Mouse (Mus musculus) limb, embryonic 13.5 days (tissue): ENCODE data around the gene Polr1d. TPM values are rescaled to one million over a fixed set of nuclear protein-coding genes. Genes with fewer than 3 reads are reported as not detected.

Experiments used
- ATAC-seq: fragments of 200-750 bp; cut with Nextera tagmentation; 2 replicates; pipeline ENCODE4 v1.8.0; 2017; ENCODE audit warnings: low read depth, moderate number of reproducible peaks, moderate TSS enrichment; ENCODE audit not compliant: low FRiP score
- H3K27ac ChIP-seq: fragments of 300-500 bp; sonication (generic); 2 replicates; pipeline ENCODE4 v1.5.1; 2015; ENCODE audit warnings: inconsistent platforms, mild to moderate bottlenecking, moderate library complexity
- H3K27me3 ChIP-seq: fragments of 300-500 bp; sonication (generic); 2 replicates; pipeline ENCODE4 v1.6.1; 2015; ENCODE audit warnings: mild to moderate bottlenecking, inconsistent platforms
- H3K36me3 ChIP-seq: fragments of 300-500 bp; sonication (generic); 2 replicates; pipeline ENCODE4 v1.6.1; 2015; ENCODE audit warnings: inconsistent platforms, mild to moderate bottlenecking, moderate library complexity
- H3K4me1 ChIP-seq: fragments of 300-500 bp; sonication (generic); 2 replicates; pipeline ENCODE4 v1.6.1; 2015; ENCODE audit warnings: inconsistent platforms
- H3K4me2 ChIP-seq: fragments of 300-500 bp; sonication (generic); replicated peaks from 2 replicates; pipeline ENCODE4 v1.6.1; 2015; ENCODE audit warnings: inconsistent platforms, mild to moderate bottlenecking, moderate library complexity
- H3K4me3 ChIP-seq: fragments of 300-500 bp; sonication (generic); 2 replicates; pipeline ENCODE4 v1.5.1; 2015; ENCODE audit warnings: moderate library complexity, mild to moderate bottlenecking, inconsistent platforms
- H3K9ac ChIP-seq: fragments of 300-500 bp; sonication (generic); 2 replicates; pipeline ENCODE4 v1.6.1; 2015; ENCODE audit warnings: mild to moderate bottlenecking, inconsistent platforms
- H3K9me3 ChIP-seq: fragments of 300-500 bp; sonication (generic); 2 replicates; pipeline ENCODE4 v1.6.1; 2016; ENCODE audit warnings: inconsistent platforms
- whole genome bisulfite sequencing: fragments of 180-500 bp; shearing (Covaris S2); methylation state at CpG from one replicate; pipeline ENCODE4 v1.1.7; 2015; 5-methylcytosine and 5-hydroxymethylcytosine counted together
- polyA plus RNA-seq: library from polyadenylated mRNA; unstranded; fragments of >200 nt; fragmentation: Nextera tagmentation; extraction: Ambion mirVana; gene quantifications from 2 replicates; pipeline ENCODE4 v1.2.1, GENCODE M21; 2015

Polr1d gene
- polyA plus RNA-seq, 1 experiment from 2014 or later: 125 TPM

DNA sequence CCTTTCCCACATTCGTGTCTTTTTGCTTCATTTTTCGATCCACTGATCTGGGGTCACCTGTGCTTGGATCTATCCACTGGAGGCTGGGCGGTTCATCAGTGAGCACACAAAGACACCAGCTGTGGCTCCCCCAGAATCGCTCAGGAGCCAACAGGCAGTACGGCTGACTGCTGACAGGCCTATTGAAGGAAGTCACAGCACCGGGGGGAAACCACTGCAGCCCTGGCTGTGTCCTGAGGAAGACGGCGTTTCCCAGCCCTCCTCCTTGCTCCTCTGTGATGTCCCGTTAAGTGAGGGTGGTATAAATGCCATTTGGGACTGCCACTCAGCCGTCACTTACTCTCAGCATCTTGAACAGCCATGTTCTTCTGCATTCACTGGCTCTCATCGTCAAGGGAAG, 30.9 kb upstream of the Polr1d start:
- WGBS: 58% methylated on average over 11 of the region's 11 CpGs
- no peak overlapping the region for H3K4me3 ChIP-seq

DNA sequence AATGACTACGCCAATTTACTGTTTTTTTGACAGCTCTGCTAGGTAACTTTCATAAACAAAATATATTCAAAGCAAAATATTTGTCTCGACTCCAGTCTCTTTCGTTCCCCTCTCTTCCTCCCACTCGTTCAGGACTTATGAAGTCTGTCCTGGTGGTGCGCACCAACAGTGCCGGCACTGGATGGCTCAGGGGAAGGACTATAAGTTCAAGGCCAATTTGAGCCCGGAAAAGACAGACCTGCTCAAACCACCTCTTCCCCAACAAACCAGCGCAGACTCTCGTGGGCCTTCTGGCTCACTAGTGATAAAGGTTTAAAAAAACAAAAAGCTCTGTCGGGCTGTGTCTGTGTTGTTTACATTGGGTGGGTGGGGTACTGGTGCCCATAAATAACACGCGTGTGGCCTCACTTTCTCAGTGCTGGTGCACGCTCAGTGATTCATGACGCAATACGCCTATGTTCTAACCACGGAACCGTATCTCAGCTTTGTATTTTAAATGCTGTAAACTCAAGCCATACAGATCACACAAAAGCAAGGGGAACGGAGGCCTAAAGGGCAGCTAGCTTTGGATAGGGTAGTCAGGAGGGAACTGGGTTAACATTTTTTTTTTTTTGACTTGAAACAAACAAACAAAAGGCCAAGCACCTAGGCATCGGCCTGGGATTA, 27.2 kb upstream of the Polr1d start:
- Histone ChIP-seq H3K27ac (no peak overlapping the region), H3K9me3 (no peaks in the 10 kb centered on the region), H3K9ac (no peak overlapping the region), H3K4me1 (peaks cover 21% of the 10 kb centered on the region; the same call in 1 of the 2 replicates), H3K4me2 (no peak overlapping the region), H3K27me3 (no peaks in the 10 kb centered on the region), H3K36me3 (no peaks in the 10 kb centered on the region), H3K4me3 (no peak overlapping the region)
- 76% methylated on average over 19 of the region's 19 CpGs for WGBS
- ATAC-seq: no peak

More for the DNA sequence above, 30.9 kb upstream of the Polr1d start:
- H3K27ac ChIP-seq: no peak overlapping the region
- no peak overlapping the region for H3K4me2 ChIP-seq
- no peaks in the 10 kb centered on the region for H3K9me3 ChIP-seq
- H3K4me1 ChIP-seq: peaks cover 27% of the 10 kb centered on the region
- H3K27me3 ChIP-seq: no peaks in the 10 kb centered on the region
- no peak overlapping the region for H3K9ac ChIP-seq
- peaks cover 8% of the 10 kb centered on the region for H3K36me3 ChIP-seq
- ATAC-seq: no peak

DNA sequence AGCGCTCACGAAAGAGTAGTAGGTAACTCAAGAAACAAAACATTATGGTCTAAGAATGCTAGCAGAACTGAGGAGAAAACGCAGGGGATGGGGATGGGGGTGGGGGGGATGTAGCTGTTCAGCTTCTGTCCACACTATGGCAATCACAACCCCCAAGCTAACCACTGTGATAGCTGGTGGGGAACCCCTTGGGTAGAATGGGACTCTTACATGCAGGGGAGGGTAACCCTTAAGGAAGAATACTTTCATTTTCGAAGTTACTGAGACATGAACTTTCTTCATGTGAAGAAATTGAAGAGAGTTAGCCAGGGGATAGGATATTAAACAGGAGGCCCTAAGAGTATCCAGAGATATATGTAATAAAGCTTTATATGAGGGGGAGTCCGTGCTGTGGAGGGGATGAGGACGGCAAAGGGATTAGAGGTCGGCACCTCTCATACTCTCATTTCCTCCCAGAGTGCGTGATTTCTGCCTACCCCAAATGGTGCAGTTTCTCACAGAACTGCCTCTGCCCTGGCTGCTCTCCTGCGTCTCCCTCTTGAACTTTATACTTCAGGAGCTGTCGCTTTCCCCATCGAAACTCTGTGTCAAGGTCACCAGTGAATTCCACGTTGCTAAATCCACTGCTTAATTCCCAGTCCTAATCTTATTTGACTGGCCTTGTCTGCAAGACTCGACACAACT, 25.9 kb upstream of the Polr1d start:
- 63% methylated on average over 13 of the region's 13 CpGs for WGBS
- no peak overlapping the region for H3K27ac ChIP-seq
- no peaks in the 10 kb centered on the region for H3K36me3 ChIP-seq
- H3K27me3 ChIP-seq: no peaks in the 10 kb centered on the region
- H3K4me1 ChIP-seq: peaks cover 12% of the 10 kb centered on the region
- H3K4me3 ChIP-seq: no peak overlapping the region
- no peak overlapping the region for H3K9ac ChIP-seq
- H3K4me2 ChIP-seq: no peak overlapping the region
- no peak for ATAC-seq
- H3K9me3 ChIP-seq: no peaks in the 10 kb centered on the region

DNA sequence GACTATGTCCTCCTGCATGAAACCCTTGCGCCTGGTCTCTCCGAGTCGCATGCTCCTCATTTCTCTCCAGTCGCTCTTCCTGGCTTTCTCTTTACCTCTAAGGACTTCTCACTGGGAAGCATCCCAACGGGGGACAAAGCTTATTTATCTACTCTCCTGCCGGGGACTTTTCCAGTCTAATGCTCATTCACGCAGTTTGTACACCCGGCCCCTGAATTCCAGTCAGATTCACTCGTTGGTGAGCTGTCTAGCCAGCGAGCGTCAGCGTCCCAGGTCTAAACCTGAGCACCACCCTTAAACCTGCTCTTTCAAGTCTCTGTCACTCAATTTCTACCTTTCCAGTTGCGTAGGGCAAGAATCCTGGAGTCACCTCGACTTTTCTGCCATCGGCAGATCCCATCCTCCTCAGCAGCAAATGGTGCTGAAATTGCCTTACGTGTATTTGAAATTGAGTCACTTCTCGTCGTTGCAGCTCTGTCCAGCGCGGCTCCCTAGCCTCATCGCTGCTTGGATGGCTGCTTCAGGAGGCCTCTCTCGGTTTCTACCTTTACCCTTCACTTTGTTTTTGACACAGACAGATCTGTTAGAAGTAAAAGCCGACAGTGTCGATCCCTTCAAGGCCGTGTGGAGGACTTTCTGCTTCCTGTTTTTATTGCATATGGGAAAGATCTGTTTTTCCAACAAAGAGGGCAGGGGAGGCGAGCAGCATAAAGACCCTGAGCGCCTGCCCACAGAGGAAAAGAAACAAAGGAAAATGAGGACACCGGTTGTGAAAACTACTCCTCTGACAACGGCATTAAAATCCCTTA, 25.1 kb upstream of the Polr1d start:
- 61% methylated on average over 29 of the region's 29 CpGs for WGBS
- Histone ChIP-seq H3K9me3 (no peaks in the 10 kb centered on the region), H3K36me3 (no peaks in the 10 kb centered on the region), H3K4me3 (no peak overlapping the region), H3K27me3 (no peaks in the 10 kb centered on the region), H3K4me2 (no peak overlapping the region), H3K4me1 (peaks cover 10% of the 10 kb centered on the region), H3K27ac (no peak overlapping the region), H3K9ac (no peak overlapping the region)
- no peak for ATAC-seq

DNA sequence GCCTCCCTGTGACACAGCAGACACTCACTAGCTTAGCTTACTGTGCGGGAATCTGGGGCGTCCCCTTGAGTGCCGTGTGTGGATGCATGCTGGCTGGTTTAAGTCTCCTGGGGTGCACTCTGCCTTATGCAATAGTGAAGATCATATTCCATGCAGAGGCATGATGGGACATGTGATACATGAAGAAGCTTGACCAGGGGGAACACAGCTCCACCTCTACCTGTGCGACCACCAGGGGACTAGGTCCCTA, 24.6 kb upstream of the Polr1d start:
- 64% methylated on average over 4 of the region's 4 CpGs for WGBS
- Histone ChIP-seq H3K4me2 (no peak overlapping the region), H3K4me1 (peaks cover 10% of the 10 kb centered on the region), H3K27me3 (no peaks in the 10 kb centered on the region), H3K4me3 (no peak overlapping the region), H3K9me3 (no peaks in the 10 kb centered on the region), H3K36me3 (no peaks in the 10 kb centered on the region), H3K27ac (no peak overlapping the region), H3K9ac (no peak overlapping the region)
- no peak for ATAC-seq

DNA sequence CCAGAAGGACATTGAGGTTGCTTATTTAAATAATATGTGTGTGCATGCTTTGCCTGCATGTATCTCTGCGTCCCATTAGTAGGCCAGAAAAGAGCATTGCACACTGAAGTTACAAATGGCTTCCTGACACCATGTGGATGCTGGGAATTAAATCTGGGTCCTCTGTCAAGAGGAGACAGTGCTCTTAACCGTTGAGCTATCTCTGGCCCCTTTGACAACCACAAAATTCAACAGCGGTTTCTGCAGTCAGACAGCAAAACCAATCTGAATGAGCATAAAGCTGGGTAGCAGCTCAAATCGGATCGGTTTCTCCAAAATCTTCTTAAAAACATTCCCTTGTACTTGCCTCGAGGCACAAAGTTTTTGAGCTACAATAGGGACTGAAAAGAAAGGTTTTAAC, 23.8 kb upstream of the Polr1d start:
- no peak overlapping the region for H3K4me3 ChIP-seq
- H3K27ac ChIP-seq: no peak overlapping the region
- no peaks in the 10 kb centered on the region for H3K36me3 ChIP-seq
- 88% methylated on average over 6 of the region's 6 CpGs for WGBS
- no peaks in the 10 kb centered on the region for H3K9me3 ChIP-seq
- no peak overlapping the region for H3K4me2 ChIP-seq
- ATAC-seq: no peak
- H3K27me3 ChIP-seq: no peaks in the 10 kb centered on the region
- peaks cover 13% of the 10 kb centered on the region for H3K4me1 ChIP-seq
- H3K9ac ChIP-seq: no peak overlapping the region

DNA sequence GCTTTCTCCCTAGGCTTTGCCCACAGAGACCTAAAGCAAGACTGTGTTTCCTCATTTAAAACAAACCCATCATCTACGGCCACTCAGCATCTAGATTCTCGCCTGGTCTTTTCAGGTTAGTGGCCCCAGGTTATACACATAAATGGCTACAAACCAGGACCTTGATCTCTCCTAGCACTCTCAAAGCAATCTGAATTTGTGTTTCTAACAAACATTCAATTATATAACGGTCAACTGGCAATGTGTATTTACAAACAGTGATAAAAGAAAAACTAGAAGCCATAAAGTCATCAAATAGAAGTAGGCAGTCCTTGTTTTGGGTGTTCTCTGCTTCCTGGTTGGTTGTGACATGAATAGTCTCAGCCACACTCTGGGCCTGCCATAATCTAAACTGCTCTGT, 23.4 kb upstream of the Polr1d start:
- Histone ChIP-seq H3K9me3 (no peaks in the 10 kb centered on the region), H3K4me1 (peaks cover 13% of the 10 kb centered on the region), H3K4me2 (no peak overlapping the region), H3K9ac (no peak overlapping the region), H3K4me3 (no peak overlapping the region), H3K36me3 (no peaks in the 10 kb centered on the region), H3K27ac (no peak overlapping the region), H3K27me3 (no peaks in the 10 kb centered on the region)
- 72% methylated on average over 3 of the region's 3 CpGs for WGBS
- ATAC-seq: no peak

DNA sequence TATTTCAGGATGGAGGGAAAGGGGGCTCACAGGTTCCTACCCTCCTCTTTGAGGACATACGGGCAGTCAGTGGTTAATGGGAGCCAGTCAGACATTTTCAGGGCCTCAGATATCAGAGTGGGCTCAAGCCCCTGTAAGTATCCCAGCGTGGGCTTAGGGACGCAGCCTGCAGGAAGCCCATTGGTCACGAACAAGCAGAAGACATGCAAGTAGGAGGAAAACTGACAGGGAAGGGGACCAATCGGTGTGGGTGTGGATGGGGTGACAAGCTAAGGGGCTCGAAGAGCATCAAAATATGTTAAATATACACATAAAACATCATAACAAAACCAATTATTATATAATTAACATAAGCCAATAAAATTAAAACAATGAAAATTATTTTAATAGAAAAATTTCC, 22.5 kb upstream of the Polr1d start:
- 77% methylated on average over 6 of the region's 6 CpGs for WGBS
- H3K27ac ChIP-seq: no peak overlapping the region
- H3K4me1 ChIP-seq: peaks cover 13% of the 10 kb centered on the region
- H3K4me2 ChIP-seq: no peak overlapping the region
- H3K9me3 ChIP-seq: no peaks in the 10 kb centered on the region
- no peak overlapping the region for H3K9ac ChIP-seq
- no peak for ATAC-seq
- H3K27me3 ChIP-seq: no peaks in the 10 kb centered on the region
- H3K4me3 ChIP-seq: no peak overlapping the region
- no peaks in the 10 kb centered on the region for H3K36me3 ChIP-seq

DNA sequence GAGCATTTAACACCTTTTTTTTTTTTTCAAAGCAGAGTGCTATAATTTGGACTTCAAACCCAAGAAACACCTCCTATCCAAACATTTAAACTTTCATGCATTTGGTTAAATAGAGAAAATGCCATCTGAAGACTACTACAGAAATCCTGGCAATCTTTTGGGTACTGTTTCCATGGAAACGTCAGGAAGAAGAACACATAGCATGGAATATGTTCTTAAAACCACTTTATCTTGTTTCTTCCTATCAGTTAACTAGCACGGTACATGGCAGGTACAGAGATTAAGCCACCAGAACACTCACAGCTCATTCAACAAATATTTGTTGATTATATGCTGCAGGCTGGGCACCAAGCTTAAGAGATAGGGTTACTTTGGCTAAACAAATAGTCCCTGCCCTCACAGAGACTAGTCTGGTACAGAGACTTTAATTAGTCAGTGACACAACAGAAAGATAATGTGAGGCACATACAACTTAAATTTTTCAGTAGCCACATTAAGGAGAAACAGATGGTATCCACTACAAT, 22.0 kb upstream of the Polr1d start:
- WGBS: 73% methylated on average over 2 of the region's 2 CpGs
- H3K27ac ChIP-seq: no peak overlapping the region
- H3K27me3 ChIP-seq: no peaks in the 10 kb centered on the region
- no peak for ATAC-seq
- H3K4me1 ChIP-seq: peaks cover 13% of the 10 kb centered on the region
- no peaks in the 10 kb centered on the region for H3K9me3 ChIP-seq
- no peak overlapping the region for H3K9ac ChIP-seq
- no peak overlapping the region for H3K4me2 ChIP-seq
- no peak overlapping the region for H3K4me3 ChIP-seq
- H3K36me3 ChIP-seq: no peaks in the 10 kb centered on the region

DNA sequence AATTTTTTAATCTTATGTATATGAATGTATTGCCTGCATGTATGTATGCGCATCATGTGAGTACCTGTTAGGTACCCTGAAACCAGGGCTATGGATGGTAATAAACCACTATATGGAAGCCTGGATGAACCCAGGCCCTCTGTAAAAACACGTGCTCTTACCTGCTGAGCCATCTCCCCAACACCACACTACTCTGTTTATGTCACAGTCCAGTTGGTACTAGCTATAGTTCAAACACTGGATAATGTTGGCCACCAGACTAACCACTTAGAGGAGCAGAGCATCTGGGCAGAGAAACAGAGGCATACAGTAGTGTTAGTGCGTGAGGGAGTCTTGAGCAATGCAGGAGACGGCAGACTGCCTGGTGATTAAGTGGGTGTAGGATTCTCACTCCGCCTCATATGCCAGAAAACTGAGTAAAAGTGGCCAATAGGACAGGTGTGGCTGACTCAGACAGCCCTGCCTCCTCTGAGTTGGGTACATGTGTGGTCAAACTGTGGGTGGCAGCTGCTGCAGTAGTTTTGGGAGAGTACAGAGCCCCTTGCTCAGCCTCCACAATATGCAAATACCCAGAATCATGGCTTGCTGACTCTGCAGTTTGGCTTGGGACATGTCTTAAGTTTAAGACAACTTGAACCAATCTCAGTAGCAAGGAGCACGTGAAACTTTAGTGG, 21.1 kb upstream of the Polr1d start:
- Histone ChIP-seq H3K4me3 (no peak overlapping the region), H3K9me3 (no peaks in the 10 kb centered on the region), H3K4me2 (no peak overlapping the region), H3K27ac (no peak overlapping the region), H3K36me3 (no peaks in the 10 kb centered on the region), H3K9ac (no peak overlapping the region), H3K27me3 (no peaks in the 10 kb centered on the region), H3K4me1 (peaks cover 12% of the 10 kb centered on the region)
- 77% methylated on average over 6 of the region's 6 CpGs for WGBS
- no peak for ATAC-seq

DNA sequence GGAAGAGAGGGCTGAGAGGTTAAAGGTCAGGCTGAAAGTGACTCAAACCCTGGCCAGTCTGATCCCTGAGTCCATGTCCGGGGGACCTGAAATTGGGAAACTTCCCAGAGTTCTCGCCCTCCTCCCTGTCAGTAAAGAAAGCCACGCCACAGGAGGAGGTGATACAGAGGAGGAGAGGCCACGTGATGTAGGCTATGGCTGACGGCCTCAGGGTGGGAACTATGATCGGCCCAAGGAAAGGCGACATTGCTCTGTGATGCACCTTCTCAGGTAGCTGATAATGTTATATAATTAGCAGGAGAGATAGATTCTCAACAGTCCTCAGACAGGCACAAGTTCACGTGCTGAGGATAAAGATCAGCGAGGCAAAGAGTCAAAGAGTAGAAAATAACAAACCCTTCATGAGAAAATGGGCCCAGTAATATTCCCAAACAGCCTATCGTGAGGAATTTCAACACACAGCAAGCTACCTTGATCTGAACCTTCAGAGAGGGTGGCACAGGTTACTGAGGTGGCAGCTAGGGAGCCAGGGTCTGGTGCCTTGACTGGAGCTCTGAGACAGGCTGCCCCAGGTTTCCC, 20.0 kb upstream of the Polr1d start:
- peaks cover 3% of the 10 kb centered on the region; the same call in 1 of the 2 replicates for H3K4me1 ChIP-seq
- no peak overlapping the region for H3K9ac ChIP-seq
- no peak overlapping the region for H3K27ac ChIP-seq
- no peaks in the 10 kb centered on the region for H3K27me3 ChIP-seq
- no peaks in the 10 kb centered on the region for H3K36me3 ChIP-seq
- H3K9me3 ChIP-seq: no peaks in the 10 kb centered on the region
- ATAC-seq: no peak
- 89% methylated on average over 10 of the region's 10 CpGs for WGBS
- no peak overlapping the region for H3K4me3 ChIP-seq
- H3K4me2 ChIP-seq: no peak overlapping the region
